Mouse (Mus musculus): ENCODE results near the gene Tgfb1. TPM values are rescaled to one million over a fixed set of nuclear protein-coding genes. Genes with fewer than 3 reads are reported as not detected.

Tgfb1 gene
- total RNA-seq (2021) = 1 to 10 TPM; 8.1 to 8.9 TPM
- long read RNA-seq, experiment 1, partial matches to known transcripts = 0 of 1 reads
- long read RNA-seq, experiment 1, other reads (novel, unspliced or antisense) = 0 of 1 reads
- long read RNA-seq, experiment 2, partial matches to known transcripts = 2 of 5 reads
- long read RNA-seq, experiment 2, other reads (novel, unspliced or antisense) = 0 of 5 reads

DNA sequence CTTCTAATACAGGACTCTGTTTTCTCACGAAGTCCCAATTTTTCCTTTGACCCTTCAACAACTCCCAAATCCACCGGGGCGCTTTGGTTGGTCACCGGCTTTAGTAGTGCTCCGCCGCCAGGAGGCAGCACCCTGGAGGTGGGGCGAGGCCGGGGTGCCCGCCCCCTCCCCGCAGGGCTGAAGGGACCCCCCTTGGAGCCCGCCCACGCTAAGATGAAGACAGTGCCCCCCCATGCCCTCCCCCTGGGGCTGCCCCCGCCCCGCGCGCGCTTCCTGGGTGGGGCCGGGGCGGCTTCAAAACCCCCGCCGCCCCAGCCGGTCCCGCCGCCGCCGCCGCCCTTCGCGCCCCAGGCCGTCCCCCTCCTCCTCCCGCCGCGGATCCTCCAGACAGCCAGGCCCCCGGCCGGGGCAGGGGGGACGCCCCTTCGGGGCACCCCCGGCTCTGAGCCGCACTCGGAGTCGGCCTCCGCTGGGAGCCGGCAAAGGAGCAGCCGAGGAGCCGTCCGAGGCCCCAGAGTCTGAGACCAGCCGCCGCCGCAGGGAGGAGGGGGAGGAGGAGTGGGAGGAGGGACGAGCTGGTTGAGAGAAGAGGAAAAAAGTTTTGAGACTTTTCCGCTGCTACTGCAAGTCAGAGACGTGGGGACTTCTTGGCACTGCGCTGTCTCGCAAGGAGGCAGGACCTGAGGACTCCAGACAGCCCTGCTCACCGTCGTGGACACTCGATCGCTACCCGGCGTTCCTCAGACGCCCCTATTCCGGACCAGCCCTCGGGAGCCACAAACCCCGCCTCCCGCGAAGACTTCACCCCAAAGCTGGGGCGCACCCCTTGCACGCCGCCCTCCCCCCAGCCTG lies at the start of gene Tgfb1:
Gene Tgfb1 (plus strand): TSS at position 323 of the 852 bp plus-strand sequence.
- DNase-seq (ENCODE audit: low spot score in 2 of 2) = peak in 1 of 2 experiments; percentile 46

DNA sequence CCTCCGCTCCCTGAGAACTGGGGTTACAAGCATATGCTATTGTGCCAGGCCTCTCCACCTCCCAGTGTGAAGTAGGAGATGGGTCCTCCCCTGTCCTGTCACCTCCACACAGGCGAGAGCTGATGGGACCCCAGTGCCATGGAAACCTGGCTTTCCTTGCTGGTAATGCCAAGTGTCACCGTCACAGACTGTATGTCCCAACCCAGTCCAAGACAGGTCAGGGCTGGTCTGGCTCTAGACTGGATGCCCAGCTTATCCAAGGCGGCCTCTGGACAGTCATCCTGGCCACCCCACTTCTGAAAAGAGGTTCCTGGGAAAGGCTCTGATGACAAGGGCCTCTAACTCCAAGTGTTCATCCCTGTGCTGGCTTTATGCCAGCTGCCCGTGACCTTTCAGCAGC lies 49.7 kb upstream of the Tgfb1 start:
- DNase-seq (ENCODE audit: low spot score in 2 of 2) = no peak

DNA sequence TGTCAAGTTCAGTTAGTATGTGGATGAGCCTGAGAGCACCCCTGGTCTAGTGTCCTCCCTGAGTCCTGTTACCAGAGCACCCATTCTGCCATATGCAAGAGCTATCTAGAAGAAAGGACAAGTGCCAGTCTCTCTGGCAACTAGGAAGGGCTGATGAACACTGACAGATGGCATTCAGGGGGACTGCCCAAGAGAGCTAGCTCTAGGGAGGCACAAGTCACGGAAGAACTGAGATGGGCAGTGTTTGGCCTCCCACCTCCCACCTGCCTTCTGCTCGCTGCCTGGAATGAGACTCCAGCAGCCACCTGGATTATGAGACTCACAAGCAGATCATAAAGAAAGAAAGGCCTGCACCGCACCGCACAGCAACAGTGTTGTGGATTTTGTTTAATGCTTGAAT lies 47.0 kb upstream of the Tgfb1 start:
- DNase-seq (ENCODE audit: low spot score in 2 of 2) = no peak

DNA sequence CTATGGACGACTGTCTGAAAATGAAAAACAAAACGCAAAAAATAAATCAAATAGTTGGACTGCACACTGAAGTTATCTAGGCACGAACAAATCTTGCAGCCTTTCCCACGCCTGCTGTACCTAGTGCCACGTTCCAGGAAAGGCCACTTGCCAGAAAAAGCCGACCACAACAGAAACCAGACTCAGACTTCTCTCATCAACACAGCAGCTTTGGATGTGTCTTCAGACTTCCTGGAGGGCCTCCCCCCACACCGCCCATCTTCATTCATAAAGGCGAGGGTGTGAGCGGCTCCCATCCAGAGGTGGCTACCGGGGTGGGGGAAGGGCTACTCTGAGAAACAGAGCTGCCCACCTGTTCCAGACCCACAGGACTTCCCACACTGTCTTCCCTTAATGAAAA lies 42.7 kb upstream of the Tgfb1 start:
- no peak for DNase-seq (ENCODE audit: low spot score in 2 of 2)

DNA sequence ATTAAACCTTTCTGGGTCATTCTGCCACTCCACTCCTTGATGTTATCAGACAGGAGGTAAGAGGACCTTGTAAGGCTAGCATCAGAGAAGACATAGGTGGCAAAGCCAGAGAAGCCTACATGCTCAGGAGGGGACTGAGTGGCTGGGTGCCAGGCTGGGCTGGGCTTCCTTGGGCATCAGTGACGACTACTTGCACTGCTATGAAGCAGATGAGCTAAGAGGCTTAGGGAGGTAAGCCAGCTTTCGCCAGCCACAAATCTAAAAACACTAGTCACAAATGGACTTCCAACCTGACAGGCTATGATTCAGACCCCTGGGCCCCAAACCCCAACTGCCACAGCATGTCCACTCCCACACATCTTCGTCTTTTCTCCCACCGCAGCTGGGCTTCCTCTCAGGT lies 42.2 kb upstream of the Tgfb1 start:
- no peak for DNase-seq (ENCODE audit: low spot score in 2 of 2)

DNA sequence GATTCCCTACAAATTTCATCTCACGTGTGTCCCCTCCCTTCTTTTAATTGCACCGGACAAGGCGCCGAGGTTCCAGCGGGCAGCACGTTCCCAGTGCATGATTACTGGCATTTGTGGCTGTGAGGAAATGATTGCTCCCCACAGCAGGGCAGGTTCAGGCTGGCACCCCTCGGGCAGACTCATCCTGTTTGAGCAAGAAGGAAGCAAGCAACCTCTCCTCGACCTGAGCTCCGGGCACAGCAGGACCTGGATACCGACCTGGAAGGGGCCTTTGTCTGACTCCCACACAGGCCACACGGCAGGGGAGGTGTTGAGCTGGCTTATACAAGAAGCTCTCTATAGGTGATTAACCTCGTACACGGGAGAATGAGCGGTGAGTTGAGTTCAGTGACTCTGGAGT lies 41.7 kb upstream of the Tgfb1 start:
- no peak for DNase-seq (ENCODE audit: low spot score in 2 of 2)

DNA sequence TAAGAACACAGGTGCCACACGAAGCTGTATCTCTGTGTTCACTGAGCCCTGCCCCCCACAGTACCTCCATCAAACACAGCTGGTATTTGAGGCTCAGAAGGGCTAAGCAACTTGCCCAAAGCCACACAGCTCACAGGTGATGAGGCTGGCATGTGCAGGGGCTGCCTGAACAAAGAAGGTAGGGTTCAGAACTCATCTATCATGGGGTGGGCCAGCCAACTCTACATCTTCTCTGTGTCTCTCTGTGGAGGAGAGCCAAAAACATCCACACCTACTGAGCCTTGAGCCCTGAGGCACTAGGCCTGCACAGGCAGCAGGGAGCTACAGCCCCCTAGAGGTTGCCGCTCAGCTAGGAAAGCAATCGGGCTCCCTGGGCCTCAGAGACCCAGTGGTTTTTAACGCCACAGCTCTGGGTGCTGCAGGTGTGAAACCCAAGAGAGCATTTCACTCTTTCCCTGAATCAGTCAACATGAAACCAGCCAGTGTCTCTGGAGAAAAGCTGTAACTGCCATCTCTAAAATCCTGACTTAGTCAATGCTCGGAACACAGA lies 39.2 kb upstream of the Tgfb1 start:
- DNase-seq (ENCODE audit: low spot score in 2 of 2) = no peak

DNA sequence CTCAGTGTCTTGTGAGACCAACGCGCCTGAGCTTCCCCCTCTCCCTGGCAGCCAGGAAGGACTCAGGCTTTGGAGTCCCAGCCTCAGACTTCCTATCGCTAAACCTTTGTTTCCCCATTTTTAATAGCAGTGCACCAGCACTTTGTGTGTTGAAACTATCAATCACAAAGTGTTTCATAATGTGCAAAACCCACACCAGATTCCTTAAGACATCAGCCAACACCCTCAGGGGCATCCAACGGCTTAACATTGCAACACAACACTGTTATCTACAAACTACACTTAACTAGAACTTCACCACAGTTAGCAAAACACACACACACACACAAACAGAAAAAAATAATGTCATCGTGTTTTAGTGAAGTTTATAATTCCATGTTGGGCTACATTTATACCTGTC lies 37.0 kb upstream of the Tgfb1 start:
- no peak for DNase-seq (ENCODE audit: low spot score in 2 of 2)

DNA sequence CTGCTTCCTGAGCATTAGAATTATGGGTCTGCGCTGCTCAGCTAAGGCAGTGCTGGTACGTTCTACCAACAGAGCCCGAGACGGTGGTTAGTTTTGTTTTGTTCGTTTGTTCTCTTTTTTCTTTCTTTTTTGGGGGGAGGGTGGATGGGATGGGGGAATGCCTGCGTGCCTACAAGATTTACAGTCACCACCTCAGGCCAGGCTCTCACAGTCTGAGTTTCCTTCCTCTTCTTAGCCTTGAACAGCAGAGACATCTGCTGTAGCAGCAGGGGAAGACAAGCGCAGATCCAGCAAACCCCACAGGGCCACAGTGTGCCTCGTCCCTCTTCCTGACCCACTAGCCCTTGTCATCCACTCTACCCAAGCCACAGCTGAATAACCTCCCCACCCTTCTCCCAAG lies 35.5 kb upstream of the Tgfb1 start:
- no peak for DNase-seq (ENCODE audit: low spot score in 2 of 2)

DNA sequence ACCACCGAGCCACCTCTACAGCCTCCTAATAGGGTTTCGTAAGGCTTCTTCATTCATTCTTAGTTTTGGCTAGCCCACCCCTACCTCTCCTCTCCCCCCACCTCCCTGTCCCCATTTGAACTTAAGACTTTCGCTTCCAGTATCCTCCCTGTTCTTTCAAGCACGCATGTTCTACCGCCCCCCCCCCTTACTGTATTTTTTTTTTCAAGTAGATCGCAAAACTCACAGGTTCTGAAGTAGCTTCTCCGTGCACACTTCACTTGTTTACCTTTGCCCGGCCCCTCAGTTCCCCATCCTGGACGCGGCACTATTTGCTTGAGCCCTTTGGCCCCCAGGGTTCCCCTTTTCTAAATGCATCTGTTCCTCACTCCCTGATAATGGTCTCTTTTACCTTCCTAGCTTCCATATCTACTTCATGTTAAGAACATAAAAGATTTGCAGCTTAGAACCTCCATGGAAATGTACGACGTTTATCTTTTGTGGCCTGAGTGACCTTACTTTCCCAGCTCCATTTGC lies 34.5 kb upstream of the Tgfb1 start:
- DNase-seq (ENCODE audit: low spot score in 2 of 2) = no peak

DNA sequence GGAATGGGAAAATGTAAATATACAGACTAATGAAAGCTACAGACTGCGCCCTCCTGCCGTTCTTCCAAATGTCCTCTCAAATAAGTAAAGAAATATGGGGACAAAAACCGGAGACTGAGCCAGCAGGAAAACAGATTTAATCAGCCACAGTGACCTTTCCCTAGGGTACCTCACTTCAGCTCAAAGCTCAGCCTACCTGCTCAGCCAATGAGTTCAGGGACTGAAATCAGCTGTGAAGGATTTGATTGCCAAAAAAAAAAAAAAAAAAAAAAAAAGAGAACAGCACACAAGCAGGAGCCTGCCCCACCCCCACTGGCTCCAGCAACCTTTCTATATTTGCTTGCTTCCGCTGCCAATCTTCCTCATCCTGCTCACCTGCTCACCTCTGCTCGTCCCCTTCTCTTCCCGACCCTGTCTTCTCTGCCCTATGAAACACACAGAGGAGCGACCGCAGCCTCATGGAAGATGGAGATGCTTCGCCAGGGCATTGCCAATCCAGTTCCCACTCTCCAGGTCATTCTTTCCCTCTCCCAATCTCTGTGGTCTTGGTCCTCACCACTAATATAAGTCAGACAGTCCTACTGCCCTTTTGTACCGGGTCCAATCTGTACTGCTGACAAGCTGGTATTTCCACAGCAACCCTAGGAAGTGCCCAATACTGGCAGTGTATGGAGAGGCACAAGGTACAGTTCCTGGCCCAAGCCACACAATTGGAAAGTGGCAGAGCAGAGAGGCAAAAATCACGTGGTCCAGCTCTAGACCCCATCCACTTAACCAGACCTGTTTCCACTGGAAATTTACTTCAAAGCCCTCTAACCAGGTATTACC lies 31.0 kb upstream of the Tgfb1 start:
- DNase-seq (ENCODE audit: low spot score in 2 of 2) = no peak

DNA sequence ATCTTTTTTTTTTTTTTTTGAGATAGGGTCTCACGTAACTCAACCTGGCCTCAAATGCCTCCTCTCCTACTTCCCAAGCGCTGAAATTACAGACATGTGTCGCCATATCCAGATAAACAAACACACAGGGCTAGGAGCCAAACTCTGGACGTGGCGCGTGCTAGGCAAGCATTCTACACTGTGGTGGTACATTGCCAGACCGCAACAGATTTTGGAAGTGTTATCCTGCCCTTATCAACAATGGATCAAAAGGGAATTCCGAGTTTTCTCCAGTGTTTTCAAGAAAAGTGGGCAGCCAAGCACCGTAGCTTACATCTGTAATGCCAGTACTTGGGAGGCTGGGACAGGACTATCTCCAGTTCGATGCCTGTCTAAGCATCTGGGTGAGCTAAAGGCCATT lies 29.0 kb upstream of the Tgfb1 start:
- DNase-seq (ENCODE audit: low spot score in 2 of 2) = no peak

DNA sequence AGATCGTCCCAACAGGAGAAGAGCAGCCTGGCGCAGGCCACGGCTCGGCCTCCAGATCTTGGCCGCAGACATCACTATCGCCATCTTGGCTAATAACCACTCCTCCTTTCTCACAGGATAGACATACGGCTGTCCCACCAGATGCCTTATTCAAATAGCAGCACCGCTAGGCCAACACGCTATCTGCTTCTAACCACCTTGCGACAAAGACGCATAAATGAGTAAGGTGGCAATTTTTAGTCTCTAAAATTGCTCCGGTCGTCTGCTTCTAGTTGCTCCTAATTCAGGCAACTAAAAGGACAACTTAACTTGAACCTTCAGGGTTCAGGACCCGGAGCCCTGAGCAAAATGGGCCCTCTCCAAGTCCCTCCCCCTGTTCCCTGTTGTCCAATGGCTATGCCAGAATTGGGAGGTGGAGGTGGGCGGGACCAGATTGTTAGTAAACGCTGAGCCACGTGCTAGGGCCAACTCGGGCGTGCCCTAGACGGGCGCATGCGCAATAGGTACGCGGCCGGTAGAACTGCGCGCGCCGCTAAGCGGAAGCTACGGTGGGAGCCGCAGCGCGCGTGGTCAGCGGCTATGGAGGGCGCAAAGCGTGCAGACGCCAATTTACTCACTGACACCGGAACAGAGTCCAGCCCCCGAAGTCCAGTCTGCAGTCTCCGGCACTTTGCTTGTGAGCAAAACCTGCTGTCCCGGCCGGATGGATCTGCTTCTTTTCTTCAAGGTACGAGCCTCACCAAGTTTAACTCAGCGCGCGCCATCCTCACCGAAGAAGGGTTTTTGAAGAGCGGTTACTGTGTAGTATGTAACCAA lies 27.9 kb upstream of the Tgfb1 start, which contains the start of the genes Bckdha and Exosc5:
Gene Bckdha (minus strand): TSS at position 325 of the 816 bp plus-strand sequence.
Gene Exosc5 (plus strand): TSS at position 508 of the 816 bp plus-strand sequence.
- DNase-seq (ENCODE audit: low spot score in 2 of 2) = peak; percentile 99 to 100

DNA sequence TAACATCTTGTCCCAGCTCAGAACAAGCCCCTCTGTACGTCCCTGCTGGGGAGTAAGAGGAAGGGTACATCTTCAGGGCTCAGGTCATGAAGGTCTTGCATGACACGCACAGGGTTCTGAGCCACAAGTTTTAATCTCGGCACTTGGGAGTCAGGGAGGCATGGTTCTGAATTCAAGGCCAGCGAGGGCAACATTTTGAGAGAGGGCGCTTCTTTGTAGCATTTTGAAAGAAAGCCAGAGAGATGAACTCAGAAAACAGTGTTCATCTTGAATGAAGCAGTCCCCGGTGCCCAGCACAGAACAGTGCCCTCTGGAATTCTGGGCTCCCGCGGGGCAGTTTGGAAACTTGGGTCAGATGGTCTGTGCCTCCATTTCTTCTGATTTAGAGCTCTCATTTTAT lies 20.4 kb upstream of the Tgfb1 start:
- DNase-seq (ENCODE audit: low spot score in 2 of 2) = no peak

DNA sequence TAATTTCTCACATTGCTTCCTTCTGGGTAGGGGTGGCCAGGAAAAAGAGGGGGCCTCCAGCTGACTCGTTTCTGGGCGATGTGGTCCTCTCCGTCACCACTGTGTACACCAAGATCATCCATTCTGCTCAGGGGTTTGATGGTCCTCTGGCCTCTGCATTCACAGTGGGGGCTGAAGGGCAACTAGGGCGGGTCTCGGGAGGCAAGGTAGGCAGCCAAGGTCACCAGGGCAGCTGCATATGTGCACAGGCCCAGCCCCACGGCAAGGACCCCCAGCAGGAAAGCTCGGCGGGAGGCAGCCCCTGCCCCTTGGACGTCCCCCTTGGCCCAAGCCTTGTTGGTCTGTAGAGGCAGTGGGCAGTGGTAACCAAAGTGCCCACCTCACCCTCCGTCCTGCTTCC lies 17.6 kb upstream of the Tgfb1 start:
- no peak for DNase-seq (ENCODE audit: low spot score in 2 of 2)

DNA sequence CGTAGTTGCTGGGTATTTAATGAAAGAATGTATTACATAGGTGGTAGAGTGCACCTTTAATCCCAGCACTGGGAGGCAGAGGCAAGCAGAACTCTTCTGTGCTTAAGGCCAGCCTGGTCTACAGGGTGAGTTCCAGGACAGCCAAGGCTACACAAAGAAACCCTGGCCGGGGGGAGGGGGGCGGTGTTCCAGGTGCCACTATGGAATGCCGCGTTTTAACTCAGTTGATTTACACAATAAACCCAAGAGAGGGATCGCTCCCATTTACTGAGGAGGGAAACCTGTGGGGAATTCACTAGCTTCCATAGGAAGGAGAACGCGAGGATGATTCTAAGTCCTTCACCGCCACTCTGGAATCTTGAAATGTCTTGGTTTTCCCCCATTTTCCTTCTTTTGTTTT lies 17.2 kb upstream of the Tgfb1 start:
- DNase-seq (ENCODE audit: low spot score in 2 of 2) = no peak

DNA sequence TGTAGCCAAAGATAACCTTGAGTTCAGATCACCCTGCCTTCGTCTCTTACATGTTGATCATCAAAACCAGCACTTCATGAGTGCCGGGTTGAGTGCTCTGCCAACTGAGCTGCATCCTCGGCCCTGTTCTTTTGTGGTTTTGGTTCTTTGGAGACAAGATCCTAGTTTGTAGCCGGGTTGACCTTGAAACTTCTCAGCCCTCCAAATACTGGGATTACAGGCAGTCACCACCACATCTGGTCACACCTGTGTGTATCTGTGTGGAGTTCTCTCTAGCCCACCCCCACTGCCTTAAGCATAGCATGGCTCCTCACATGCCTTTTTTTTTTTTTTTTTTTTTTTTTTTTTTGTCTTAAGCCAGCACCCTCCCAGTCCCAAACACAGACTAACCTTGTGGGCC lies 16.7 kb upstream of the Tgfb1 start:
- DNase-seq (ENCODE audit: low spot score in 2 of 2) = no peak

DNA sequence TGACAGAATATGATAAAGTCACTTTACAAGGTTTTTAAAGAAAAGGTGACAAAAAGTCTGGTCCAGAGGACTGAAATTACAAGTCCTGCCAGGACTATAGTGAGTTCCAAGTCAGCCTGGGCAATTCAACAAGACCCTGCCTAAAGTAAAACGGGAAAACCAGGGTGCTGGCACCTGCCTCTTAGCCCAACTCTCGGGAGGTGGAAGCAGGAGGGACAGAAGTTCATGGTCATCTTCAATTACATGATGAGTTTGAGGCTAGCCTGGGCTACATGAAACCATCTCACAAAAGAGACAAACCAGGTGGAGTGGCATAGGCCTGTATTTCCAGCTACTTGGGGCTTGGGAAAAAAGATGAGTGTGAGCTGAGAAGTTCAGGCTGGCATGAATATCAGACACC lies 15.1 kb upstream of the Tgfb1 start:
- no peak for DNase-seq (ENCODE audit: low spot score in 2 of 2)

DNA sequence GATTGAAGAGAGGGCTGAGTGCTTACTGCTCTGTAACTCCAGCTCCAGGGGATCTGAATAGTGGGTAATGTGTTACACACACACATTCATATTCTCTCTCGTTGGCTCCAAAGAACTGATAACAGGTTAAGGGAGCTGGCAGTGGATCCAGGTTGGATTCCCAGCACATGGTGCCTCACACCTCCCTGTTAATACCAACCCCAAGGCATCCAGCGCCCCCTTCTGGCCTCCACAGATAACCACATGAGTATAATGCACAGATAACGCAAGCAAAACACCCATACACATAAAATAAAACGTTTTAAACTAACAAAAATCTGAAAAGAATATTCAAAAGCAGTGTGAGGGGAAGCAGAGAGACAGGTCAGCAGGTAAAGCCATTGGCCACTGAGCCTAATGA lies 14.4 kb upstream of the Tgfb1 start:
- DNase-seq (ENCODE audit: low spot score in 2 of 2) = no peak

DNA sequence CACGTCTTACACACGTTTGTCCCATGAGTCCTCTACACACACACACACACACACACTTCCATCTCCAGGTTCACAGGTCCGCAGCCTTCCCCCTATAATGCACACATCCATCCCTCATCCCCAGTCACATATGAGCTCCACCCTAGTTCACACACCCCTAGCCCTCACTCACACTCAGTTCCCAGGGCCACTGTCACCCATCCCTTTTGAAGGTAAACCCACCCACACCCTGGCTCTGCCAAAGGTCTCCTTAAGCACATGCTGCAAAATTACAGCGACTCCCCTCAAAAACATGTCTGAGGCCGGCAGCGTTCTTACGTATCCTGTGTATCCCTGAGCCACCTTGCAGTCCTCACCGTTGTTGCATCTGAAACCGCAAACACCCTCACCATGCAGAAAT lies 12.5 kb upstream of the Tgfb1 start:
- DNase-seq (ENCODE audit: low spot score in 2 of 2) = no peak

All from layer of hippocampus, postnatal 14 days (tissue).